Mouse (Mus musculus) embryonic facial prominence, embryonic 10.5 days (tissue): ENCODE data around the gene 9930111J21Rik2. TPM values are rescaled to one million over a fixed set of nuclear protein-coding genes. Genes with fewer than 3 reads are reported as not detected.
"Not testable (repeated sequence)": the region's sequence is repeated elsewhere in the genome, so short reads cannot be mapped to it uniquely, and the experiment has no call there.

Source experiments
- DNase-seq: peaks from one replicate; pipeline ENCODE4 v3.0.0-alpha.2; 2017; ENCODE audit warnings: low spot score
- H3K27ac ChIP-seq: fragments of 300-500 bp; sonication (generic); replicated peaks from 2 replicates; pipeline ENCODE4 v1.5.1; 2016; ENCODE audit warnings: mild to moderate bottlenecking
- H3K27me3 ChIP-seq: fragments of 300-500 bp; sonication (generic); replicated peaks from 2 replicates; pipeline ENCODE4 v1.6.1; 2016; ENCODE audit warnings: low read depth, mild to moderate bottlenecking; ENCODE audit not compliant: poor library complexity, severe bottlenecking
- H3K36me3 ChIP-seq: fragments of 300-500 bp; sonication (generic); replicated peaks from 2 replicates; pipeline ENCODE4 v1.6.1; 2016; ENCODE audit warnings: mild to moderate bottlenecking, moderate library complexity
- H3K4me1 ChIP-seq: fragments of 300-500 bp; sonication (generic); 2 replicates; pipeline ENCODE4 v1.6.1; 2016
- H3K4me3 ChIP-seq: fragments of 300-500 bp; sonication (generic); 2 replicates; pipeline ENCODE4 v1.5.1; 2016; ENCODE audit warnings: mild to moderate bottlenecking, moderate library complexity
- H3K9me3 ChIP-seq: fragments of 300-500 bp; sonication (generic); 2 replicates; pipeline ENCODE4 v1.6.1; 2016; ENCODE audit warnings: mild to moderate bottlenecking
- WGBS: fragments of 180-500 bp; shearing (Covaris S2); methylation state at CpG from one replicate; pipeline ENCODE4 v1.1.7; 2016; 5-methylcytosine and 5-hydroxymethylcytosine counted together
- polyA plus RNA-seq: library from polyadenylated mRNA; unstranded; fragments of >200 nt; fragmentation: Nextera tagmentation; extraction: Ambion mirVana; gene quantifications from 2 replicates; pipeline ENCODE4 v1.2.1, GENCODE M21; 2016

Gene 9930111J21Rik2
- polyA plus RNA-seq, 1 experiment from 2014 or later: 0.20 TPM

- H3K27ac ChIP-seq, H3K36me3 ChIP-seq, H3K9me3 ChIP-seq, H3K27me3 ChIP-seq, H3K4me3 ChIP-seq, H3K4me1 ChIP-seq, DNase-seq: not testable (repeated sequence)
- no CpG with 5 or more reads among the region's 5 CpGs for WGBS
These were observed 71.0 kb downstream of the 9930111J21Rik2 start for GRCm38 (mm10) chr11:48980052-48980451.

DNA sequence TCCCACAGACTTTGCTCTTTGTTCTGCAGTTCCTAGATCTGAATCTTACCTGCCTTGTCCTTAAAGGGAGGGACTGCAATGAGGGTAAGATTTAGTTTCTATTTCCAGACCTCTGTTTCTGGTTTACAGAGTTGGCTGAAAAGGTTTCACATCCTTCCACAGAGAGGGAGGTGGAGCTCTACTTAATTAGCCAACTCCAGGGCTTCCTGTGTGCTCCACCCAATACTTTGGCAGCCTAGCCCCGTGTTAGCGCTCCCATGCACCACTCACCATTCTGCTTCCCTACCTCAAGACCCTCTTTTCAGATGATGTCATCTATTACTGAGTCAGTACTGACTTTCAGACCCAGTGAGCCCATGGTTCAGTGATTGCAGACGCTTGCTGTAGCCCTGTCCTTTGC is 71.8 kb downstream of the 9930111J21Rik2 start, which contains the start of gene 9930111J21Rik1:
Gene 9930111J21Rik1, minus strand, starts transcription at position 148 of the 400 bp plus-strand sequence.
- H3K4me3 ChIP-seq, H3K9me3 ChIP-seq, H3K4me1 ChIP-seq, H3K36me3 ChIP-seq, H3K27ac ChIP-seq, DNase-seq, H3K27me3 ChIP-seq: not testable (repeated sequence)
- WGBS: no CpG with 5 or more reads among the region's 3 CpGs

DNA sequence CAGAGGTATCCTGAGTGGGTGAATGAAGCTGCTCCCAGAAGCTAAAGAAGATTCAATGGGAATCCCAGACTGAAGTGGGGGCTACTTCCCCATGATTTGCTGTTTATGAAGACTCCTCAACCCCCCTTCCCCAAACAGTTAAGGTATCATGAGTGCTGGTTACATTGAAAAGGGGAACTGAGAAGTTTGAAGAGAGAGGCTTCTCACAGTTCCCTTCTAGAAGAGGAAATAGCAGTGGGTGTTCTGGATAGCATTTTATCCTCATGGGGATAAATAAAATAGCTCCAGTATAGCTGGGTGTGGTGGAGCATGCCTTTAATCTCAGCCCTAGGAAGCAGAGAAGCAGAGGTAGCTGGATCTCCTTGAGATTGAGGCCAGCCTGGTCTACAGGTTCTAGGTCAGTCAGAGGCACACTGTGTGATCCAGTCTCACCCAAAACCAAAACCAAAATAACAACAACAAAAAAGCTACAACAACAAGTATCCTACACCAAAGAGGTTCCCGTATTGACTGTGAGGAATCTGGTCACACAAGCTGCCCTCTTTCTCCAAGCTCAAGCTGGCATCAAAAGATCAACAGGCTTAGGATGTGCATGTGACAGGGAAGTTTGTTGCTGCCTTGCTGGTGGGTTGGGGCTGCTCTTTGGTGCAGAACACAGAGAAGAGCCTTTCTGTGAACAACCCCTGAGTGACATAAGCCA is 72.7 kb downstream of the 9930111J21Rik2 start, which contains the start of gene Olfr56:
Gene Olfr56, plus strand, starts transcription at position 650 of the 700 bp plus-strand sequence.
- H3K9me3 ChIP-seq, H3K4me3 ChIP-seq, H3K36me3 ChIP-seq, DNase-seq, H3K4me1 ChIP-seq, H3K27me3 ChIP-seq, H3K27ac ChIP-seq: not testable (repeated sequence)
- no CpG with 5 or more reads among the region's 1 CpGs for WGBS

DNA sequence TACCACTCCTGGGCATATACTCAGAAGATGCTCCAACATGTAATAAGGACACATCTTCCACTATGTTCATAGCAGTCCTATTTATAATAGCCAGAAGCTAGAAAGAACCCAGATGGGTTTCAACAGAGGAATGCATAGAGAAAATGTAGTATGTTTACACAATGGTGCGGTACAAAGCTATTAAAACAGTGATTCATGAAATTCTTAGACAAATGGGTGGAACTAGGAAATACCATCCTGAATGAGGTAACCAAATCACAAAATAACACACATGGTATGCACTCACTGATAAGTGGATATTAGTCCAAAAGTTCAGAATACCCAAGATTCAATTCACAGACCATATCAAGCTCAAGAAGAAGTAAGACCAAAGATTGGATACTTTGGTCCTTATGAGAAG is 76.4 kb downstream of the 9930111J21Rik2 start:
- not testable (repeated sequence) for DNase-seq, H3K36me3 ChIP-seq, H3K4me3 ChIP-seq, H3K27me3 ChIP-seq, H3K27ac ChIP-seq, H3K4me1 ChIP-seq, H3K9me3 ChIP-seq
- WGBS: no CpG with 5 or more reads among the region's 1 CpGs

Other genes starting within 250 kb of the 9930111J21Rik2 start
- 4.2 and 4.6 TPM in 2 replicates for gene Trim41, start 233.9 kb downstream of the 9930111J21Rik2 start, polyA plus RNA-seq
- gene Trim7, start 225.1 kb downstream of the 9930111J21Rik2 start, polyA plus RNA-seq: 0.14 and 0.16 TPM in 2 replicates
- 3.0 and 5.7 TPM in 2 replicates for gene Gm12184, start 224.6 kb downstream of the 9930111J21Rik2 start, polyA plus RNA-seq
- 1.1 TPM in 2 replicates for gene Irgm1, start 179.6 kb downstream of the 9930111J21Rik2 start, polyA plus RNA-seq
- 0.14 TPM in 1 of 2 replicates, not detected in the other for gene Gm5431, start 149.0 kb downstream of the 9930111J21Rik2 start, polyA plus RNA-seq
- gene Psme2b, start 105.1 kb downstream of the 9930111J21Rik2 start, polyA plus RNA-seq: 1.7 and 1.8 TPM in 2 replicates
- gene Olfr56, start 72.4 kb downstream of the 9930111J21Rik2 start, polyA plus RNA-seq: not detected in 2 replicates
- gene 9930111J21Rik1, start 71.8 kb downstream of the 9930111J21Rik2 start, polyA plus RNA-seq: 0.26 and 0.30 TPM in 2 replicates
- not detected in 2 replicates for gene Gm12185, start 59.0 kb downstream of the 9930111J21Rik2 start, polyA plus RNA-seq
- gene Tgtp1, start 57.1 kb downstream of the 9930111J21Rik2 start, polyA plus RNA-seq: not detected in 2 replicates
- not detected in 2 replicates for gene Tgtp2, start 13.0 kb upstream of the 9930111J21Rik2 start, polyA plus RNA-seq
- 0.18 and 0.19 TPM in 2 replicates for gene Ifi47, start 25.3 kb upstream of the 9930111J21Rik2 start, polyA plus RNA-seq
- gene Olfr1396, start 63.6 kb upstream of the 9930111J21Rik2 start, polyA plus RNA-seq: not detected in 2 replicates
- not detected in 2 replicates for gene Olfr1395, start 91.0 kb upstream of the 9930111J21Rik2 start, polyA plus RNA-seq
- not detected in 2 replicates for gene Olfr1394, start 103.1 kb upstream of the 9930111J21Rik2 start, polyA plus RNA-seq
- 0.23 and 0.31 TPM in 2 replicates for gene Btnl9, start 135.9 kb upstream of the 9930111J21Rik2 start, polyA plus RNA-seq
- 46.8 and 50.0 TPM in 2 replicates for gene Zfp62, start 152.1 kb upstream of the 9930111J21Rik2 start, polyA plus RNA-seq
- 34.8 and 40.3 TPM in 2 replicates for gene Mgat1, start 192.9 kb upstream of the 9930111J21Rik2 start, polyA plus RNA-seq
- 0.10 TPM in 1 of 2 replicates, not detected in the other for gene Olfr1393, start 227.1 kb upstream of the 9930111J21Rik2 start, polyA plus RNA-seq
- gene Olfr1392, start 234.0 kb upstream of the 9930111J21Rik2 start, polyA plus RNA-seq: 0.06 TPM in 1 of 2 replicates, not detected in the other